Mouse (Mus musculus) stomach, postnatal 0 days (tissue): Measurements from ENCODE around the gene Cmtr2. TPM values are rescaled to one million over a fixed set of nuclear protein-coding genes. Genes with fewer than 3 reads are reported as not detected.

Source experiments
- ATAC-seq: fragments of 200-750 bp; cut with Nextera tagmentation; 2 replicates; pipeline ENCODE4 v1.8.0; 2017; ENCODE audit not compliant: low FRiP score, low TSS enrichment
- DNase-seq: peaks from one replicate; pipeline ENCODE4 v3.0.0-alpha.2; 2016; ENCODE audit warnings: low spot score
- H3K27ac ChIP-seq: fragments of 300-500 bp; sonication (generic); replicated peaks from 2 replicates; pipeline ENCODE4 v1.5.1; 2014; ENCODE audit warnings: mild to moderate bottlenecking, control low read depth
- H3K27me3 ChIP-seq: fragments of 300-500 bp; sonication (generic); 2 replicates; pipeline ENCODE4 v1.6.1; 2014; ENCODE audit warnings: low read length; ENCODE audit not compliant: control insufficient read depth, insufficient read depth
- H3K36me3 ChIP-seq: fragments of 300-500 bp; sonication (generic); 2 replicates; pipeline ENCODE4 v1.6.1; 2014; ENCODE audit warnings: low read length, mixed read lengths; ENCODE audit not compliant: control insufficient read depth, insufficient read depth
- H3K4me1 ChIP-seq: fragments of 300-500 bp; sonication (generic); replicated peaks from 2 replicates; pipeline ENCODE4 v1.6.1; 2014; ENCODE audit warnings: antibody characterized with exemption; ENCODE audit not compliant: control insufficient read depth, insufficient read depth
- H3K4me2 ChIP-seq: fragments of 300-500 bp; sonication (generic); replicated peaks from 2 replicates; pipeline ENCODE4 v1.6.1; 2014; ENCODE audit warnings: low read depth, mild to moderate bottlenecking, control low read depth, moderate library complexity
- H3K4me3 ChIP-seq: fragments of 300-500 bp; sonication (generic); 2 replicates; pipeline ENCODE4 v1.5.1; 2014; ENCODE audit warnings: low read depth, low read length, control low read depth
- H3K9ac ChIP-seq: fragments of 300-500 bp; sonication (generic); 2 replicates; pipeline ENCODE4 v1.6.1; 2014; ENCODE audit warnings: mild to moderate bottlenecking, low read length, control low read depth, mixed read lengths
- H3K9me3 ChIP-seq: fragments of 300-500 bp; sonication (generic); 2 replicates; pipeline ENCODE4 v1.6.1; 2016; ENCODE audit warnings: low read length; ENCODE audit not compliant: control insufficient read depth
- CTCF ChIP-seq: IDR thresholded peaks from 2 replicates; pipeline ENCODE4 v1.5.1; 2016; ENCODE audit warnings: antibody characterized with exemption, low read depth, mild to moderate bottlenecking, moderate library complexity
- EP300 ChIP-seq: optimal IDR thresholded peaks from 2 replicates; pipeline ENCODE3; 2016; ENCODE audit warnings: antibody characterized with exemption
- WGBS: fragments of 180-500 bp; shearing (Covaris S2); extraction: QIAGEN DNeasy Blood & Tissue Kit; methylation state at CpG from one replicate; pipeline ENCODE4 v1.1.7; 2014; 5-methylcytosine and 5-hydroxymethylcytosine counted together
- polyA plus RNA-seq: library from polyadenylated mRNA; unstranded; fragments of >200 nt; fragmentation: Nextera tagmentation; extraction: Ambion mirVana; gene quantifications from 2 replicates; pipeline ENCODE4 v1.2.1, GENCODE M21; 2015

The Cmtr2 gene
- polyA plus RNA-seq, 1 experiment from 2014 or later = 4.6 TPM

DNA sequence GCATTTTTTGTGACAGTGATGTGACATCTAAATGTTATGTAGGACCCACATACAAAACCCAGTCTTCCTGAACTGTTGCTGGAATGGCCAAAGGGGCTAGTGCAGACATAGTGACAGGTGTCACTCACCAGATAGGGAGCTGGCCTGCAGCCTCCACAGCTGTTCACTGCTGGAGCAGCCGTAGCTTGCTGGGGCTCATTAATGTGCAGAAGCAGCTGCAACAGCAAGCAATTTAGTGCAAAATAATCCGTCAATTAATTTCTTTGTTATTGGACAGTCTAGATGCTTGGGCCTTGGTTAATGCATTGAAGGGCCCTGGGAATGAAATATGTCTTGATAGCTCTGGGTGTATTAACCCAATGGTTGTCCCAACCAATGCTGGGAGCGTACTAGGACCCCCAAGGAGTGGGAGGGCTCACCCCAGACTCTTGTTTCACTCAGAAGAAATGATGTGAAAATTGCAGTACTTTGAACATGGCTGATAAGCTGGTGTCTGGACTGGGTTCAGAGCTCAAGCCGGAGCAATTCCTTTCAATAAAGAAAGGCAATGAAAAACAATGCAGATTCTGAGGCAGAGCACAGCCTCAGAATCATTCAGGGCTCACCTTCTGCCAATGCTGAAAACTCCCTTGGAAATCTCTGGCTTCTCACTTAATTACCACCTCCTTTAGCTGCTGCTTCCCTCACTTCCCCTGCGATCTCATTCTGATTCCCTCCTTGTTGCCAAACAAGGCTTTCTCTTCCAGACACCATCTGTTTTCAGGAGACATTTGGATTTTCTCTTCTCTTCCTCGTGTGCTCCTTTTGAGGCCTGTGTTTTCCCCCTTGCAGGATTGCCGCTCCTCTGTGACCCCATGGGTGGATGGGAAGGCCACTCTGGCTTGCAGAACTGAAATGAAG lies 27.1 kb downstream of the Cmtr2 start:
- H3K27ac ChIP-seq = no peak overlapping the region
- H3K27me3 ChIP-seq = no peaks in the 10 kb centered on the region
- 42% methylated on average over 7 of the region's 7 CpGs for WGBS
- TF ChIP-seq CTCF = no peak
- TF ChIP-seq EP300 = no peak
- no peaks in the 10 kb centered on the region for H3K4me1 ChIP-seq
- no peaks in the 10 kb centered on the region for H3K36me3 ChIP-seq
- no peak overlapping the region for H3K4me3 ChIP-seq
- no peaks in the 10 kb centered on the region for H3K9me3 ChIP-seq
- H3K4me2 ChIP-seq = no peak overlapping the region
- ATAC-seq (no peak), DNase-seq (no peak)
- no peak overlapping the region for H3K9ac ChIP-seq

GRCm38 (mm10) chr8:110244566-110244965 lies 29.1 kb downstream of the Cmtr2 start:
- no peak overlapping the region for H3K9ac ChIP-seq
- 57% methylated on average over 2 of the region's 2 CpGs for WGBS
- H3K36me3 ChIP-seq = no peaks in the 10 kb centered on the region
- ATAC-seq = no peak
- DNase-seq = no peak
- H3K9me3 ChIP-seq = no peaks in the 10 kb centered on the region
- H3K4me2 ChIP-seq = no peak overlapping the region
- no peak overlapping the region for H3K4me3 ChIP-seq
- H3K27ac ChIP-seq = no peak overlapping the region
- no peaks in the 10 kb centered on the region for H3K4me1 ChIP-seq
- no peak for TF ChIP-seq CTCF
- no peak for TF ChIP-seq EP300
- no peaks in the 10 kb centered on the region for H3K27me3 ChIP-seq

GRCm38 (mm10) chr8:110247238-110247637 lies 31.8 kb downstream of the Cmtr2 start:
- no peaks in the 10 kb centered on the region for H3K27me3 ChIP-seq
- DNase-seq (no peak), ATAC-seq (no peak)
- no peak overlapping the region for H3K4me2 ChIP-seq
- H3K4me1 ChIP-seq = no peaks in the 10 kb centered on the region
- no peaks in the 10 kb centered on the region for H3K9me3 ChIP-seq
- H3K27ac ChIP-seq = no peak overlapping the region
- no peak overlapping the region for H3K9ac ChIP-seq
- 75% methylated on average over 6 of the region's 6 CpGs for WGBS
- TF ChIP-seq CTCF (no peak), EP300 (no peak)
- no peaks in the 10 kb centered on the region for H3K36me3 ChIP-seq
- H3K4me3 ChIP-seq = no peak overlapping the region

GRCm38 (mm10) chr8:110253986-110254385 lies 38.5 kb downstream of the Cmtr2 start:
- DNase-seq = no peak
- Histone ChIP-seq H3K4me2 (no peak overlapping the region), H3K9me3 (no peaks in the 10 kb centered on the region), H3K4me1 (no peaks in the 10 kb centered on the region), H3K27ac (no peak overlapping the region), H3K9ac (no peak overlapping the region), H3K36me3 (no peaks in the 10 kb centered on the region), H3K27me3 (no peaks in the 10 kb centered on the region), H3K4me3 (no peak overlapping the region)
- TF ChIP-seq CTCF (no peak), EP300 (no peak)
- WGBS = 69% methylated on average over 4 of the region's 4 CpGs
- no peak for ATAC-seq

DNA sequence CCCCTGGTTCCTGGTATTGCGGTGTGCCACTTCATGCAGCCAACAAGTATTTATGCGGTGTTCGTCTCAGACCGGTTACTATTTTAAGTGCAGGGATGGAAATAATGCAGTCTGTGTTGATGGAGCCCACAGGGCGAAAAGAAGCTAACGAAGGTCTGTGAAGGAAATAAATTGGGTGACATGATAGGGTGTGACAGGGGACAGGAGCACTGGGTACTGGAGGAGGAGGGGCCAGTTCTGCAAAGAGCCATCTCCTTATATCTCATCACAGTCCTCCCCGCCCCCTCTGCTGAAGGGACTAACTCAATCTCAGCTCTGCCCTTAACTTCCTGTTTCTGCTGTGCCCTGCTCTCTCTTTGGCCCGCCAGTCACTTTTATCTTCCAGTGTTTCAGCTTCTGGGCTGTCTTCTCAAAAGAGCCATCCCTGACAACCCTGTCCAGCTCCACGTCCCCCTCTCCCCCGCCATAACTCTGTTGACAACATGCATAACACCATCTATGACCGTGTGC lies 50.4 kb downstream of the Cmtr2 start:
- Histone ChIP-seq H3K4me2 (no peak overlapping the region), H3K4me1 (no peaks in the 10 kb centered on the region), H3K9ac (no peak overlapping the region), H3K9me3 (no peaks in the 10 kb centered on the region), H3K36me3 (no peaks in the 10 kb centered on the region), H3K4me3 (no peak overlapping the region), H3K27me3 (no peaks in the 10 kb centered on the region), H3K27ac (no peak overlapping the region)
- WGBS = 65% methylated on average over 11 of the region's 11 CpGs
- DNase-seq (no peak), ATAC-seq (no peak)
- no peak for TF ChIP-seq EP300
- no peak for TF ChIP-seq CTCF

GRCm38 (mm10) chr8:110266741-110267140 lies 51.3 kb downstream of the Cmtr2 start, which contains the start of gene Hydin:
Gene Hydin (plus strand): TSS chr8:110266977.
- Histone ChIP-seq H3K27ac (no peak within 1 kb of the TSS), H3K36me3 (no peaks in the 10 kb centered on the region), H3K9me3 (no peaks in the 10 kb centered on the region), H3K4me2 (peak within 1 kb of the TSS; percentile 49), H3K4me3 (peak within 1 kb of the TSS; percentile 19), H3K9ac (no peak within 1 kb of the TSS), H3K27me3 (no peaks in the 10 kb centered on the region), H3K4me1 (no peaks in the 10 kb centered on the region)
- TF ChIP-seq CTCF = no peak
- under 1% methylated on average over 15 of the region's 15 CpGs for WGBS
- peak; percentile 64; the same call in 1 of the 2 replicates for ATAC-seq
- peak; percentile 74 for DNase-seq
